Mouse (Mus musculus) forebrain, embryonic 11.5 days (tissue): ENCODE data around the gene Fat1. TPM values are rescaled to one million over a fixed set of nuclear protein-coding genes. Genes with fewer than 3 reads are reported as not detected.
A peak's percentile ranks its signal among the peaks of the same experiment; 100 is the strongest.

Experiments
- ATAC-seq: fragments of 200-750 bp; cut with Nextera tagmentation; replicated peaks from 2 replicates; pipeline ENCODE4 v1.8.0; 2017; ENCODE audit warnings: moderate TSS enrichment; ENCODE audit not compliant: low FRiP score
- DNase-seq: peaks from one replicate; pipeline ENCODE4 v3.0.0-alpha.2; 2017; ENCODE audit warnings: low spot score
- H3K27ac ChIP-seq: fragments of 300-500 bp; sonication (generic); 2 replicates; pipeline ENCODE4 v1.5.1; 2014; ENCODE audit warnings: low read depth, low read length
- H3K27me3 ChIP-seq: fragments of 300-500 bp; sonication (generic); 2 replicates; pipeline ENCODE4 v1.6.1; 2014; ENCODE audit warnings: mild to moderate bottlenecking, low read length, mixed read lengths; ENCODE audit not compliant: control insufficient read depth, insufficient read depth
- H3K36me3 ChIP-seq: fragments of 300-500 bp; sonication (generic); 2 replicates; pipeline ENCODE4 v1.6.1; 2014; ENCODE audit warnings: mild to moderate bottlenecking, low read length, moderate library complexity, mixed read lengths; ENCODE audit not compliant: control insufficient read depth, insufficient read depth
- H3K4me1 ChIP-seq: fragments of 300-500 bp; sonication (generic); replicated peaks from 2 replicates; pipeline ENCODE4 v1.6.1; 2014; ENCODE audit warnings: low read length, mixed read lengths; ENCODE audit not compliant: control insufficient read depth, insufficient read depth
- H3K4me2 ChIP-seq: fragments of 300-500 bp; sonication (generic); 2 replicates; pipeline ENCODE4 v1.6.1; 2014; ENCODE audit warnings: low read depth, mild to moderate bottlenecking, low read length, moderate library complexity, mixed read lengths; ENCODE audit not compliant: severe bottlenecking
- H3K4me3 ChIP-seq: fragments of 300-500 bp; sonication (generic); 2 replicates; pipeline ENCODE4 v1.5.1; 2014; ENCODE audit warnings: low read depth, low read length
- H3K9ac ChIP-seq: fragments of 300-500 bp; sonication (generic); 2 replicates; pipeline ENCODE4 v1.6.1; 2014; ENCODE audit warnings: low read length
- H3K9me3 ChIP-seq: fragments of 300-500 bp; sonication (generic); 2 replicates; pipeline ENCODE4 v1.6.1; 2016; ENCODE audit warnings: low read length, mixed read lengths; ENCODE audit not compliant: control insufficient read depth
- WGBS: fragments of 180-500 bp; shearing (Covaris S2); extraction: QIAGEN DNeasy Blood & Tissue Kit; methylation state at CpG from one replicate; pipeline ENCODE4 v1.1.7; 2014; 5-methylcytosine and 5-hydroxymethylcytosine counted together
- polyA plus RNA-seq: library from polyadenylated mRNA; unstranded; fragments of >200 nt; fragmentation: Nextera tagmentation; extraction: Ambion mirVana; gene quantifications from 2 replicates; pipeline ENCODE4 v1.2.1, GENCODE M21; 2014

Fat1 gene
- polyA plus RNA-seq = 35.2 and 35.5 TPM in 2 replicates

GRCm38 (mm10) chr8:44934850-44935497 is at the start of gene Fat1:
Fat1 (plus strand) TSS chr8:44935447.
- Histone ChIP-seq H3K27me3 (no peaks in the 10 kb centered on the region), H3K36me3 (no peaks in the 10 kb centered on the region), H3K4me3 (peak within 1 kb of the TSS; percentile 73), H3K9me3 (no peaks in the 10 kb centered on the region), H3K4me2 (peak within 1 kb of the TSS; percentile 72), H3K27ac (peak within 1 kb of the TSS; percentile 87), H3K4me1 (0 out of 2 replicates have a peak, but pooled peaks cover 5% of the 10 kb centered on the region), H3K9ac (peak within 1 kb of the TSS; percentile 81)
- DNase-seq (peak; percentile 96), ATAC-seq (peak; percentile 67)
- WGBS = under 1% methylated on average over 49 of the region's 49 CpGs

GRCm38 (mm10) chr8:44894626-44895025 is 40.6 kb upstream of the Fat1 start:
- Histone ChIP-seq H3K9ac (no peak overlapping the region), H3K4me2 (no peak overlapping the region), H3K27me3 (no peaks in the 10 kb centered on the region), H3K4me1 (no peaks in the 10 kb centered on the region; the same call in 1 of the 2 replicates), H3K27ac (no peak overlapping the region), H3K36me3 (no peaks in the 10 kb centered on the region), H3K9me3 (no peaks in the 10 kb centered on the region), H3K4me3 (no peak overlapping the region)
- DNase-seq = no peak
- whole genome bisulfite sequencing = 87% methylated on average over 6 of the region's 6 CpGs
- no peak for ATAC-seq

DNA sequence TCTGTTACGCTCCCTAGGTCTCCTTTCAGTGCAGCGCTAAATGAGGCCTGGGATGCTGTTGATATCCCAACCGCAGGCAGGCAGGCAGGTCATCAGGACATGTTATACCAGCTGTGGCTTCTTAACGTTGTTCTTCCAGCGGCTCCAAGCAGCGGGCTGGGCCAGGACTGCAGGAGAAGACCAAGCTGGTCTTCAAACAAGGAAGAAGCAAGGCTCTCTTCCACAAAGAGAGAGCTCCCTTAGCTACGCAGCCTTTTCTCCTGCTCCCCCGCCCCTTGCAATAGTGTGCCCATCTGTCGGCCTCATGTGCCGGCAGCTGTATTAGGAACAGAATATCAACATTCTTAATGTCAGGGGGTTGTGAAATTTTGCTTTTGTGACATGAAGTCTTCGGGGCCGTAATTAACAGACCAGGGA is 35.7 kb upstream of the Fat1 start:
- Histone ChIP-seq H3K9ac (no peak overlapping the region), H3K36me3 (no peaks in the 10 kb centered on the region), H3K9me3 (no peaks in the 10 kb centered on the region), H3K4me2 (no peak overlapping the region), H3K4me3 (no peak overlapping the region), H3K27ac (no peak overlapping the region; the same call in 1 of the 2 replicates), H3K27me3 (no peaks in the 10 kb centered on the region), H3K4me1 (no peaks in the 10 kb centered on the region; the same call in 1 of the 2 replicates)
- ATAC-seq = no peak
- 63% methylated on average over 12 of the region's 12 CpGs for WGBS
- no peak for DNase-seq

- Histone ChIP-seq H3K27me3 (no peaks in the 10 kb centered on the region), H3K4me2 (no peak overlapping the region), H3K27ac (no peak overlapping the region), H3K9me3 (no peaks in the 10 kb centered on the region), H3K4me3 (no peak overlapping the region), H3K4me1 (no peaks in the 10 kb centered on the region), H3K36me3 (no peaks in the 10 kb centered on the region), H3K9ac (no peak overlapping the region)
- ATAC-seq = no peak
- no peak for DNase-seq
- WGBS = 88% methylated on average over 12 of the region's 12 CpGs
Measured at GRCm38 (mm10) chr8:44911126-44911903, 23.9 kb upstream of the Fat1 start.

GRCm38 (mm10) chr8:44919487-44920082 is 15.7 kb upstream of the Fat1 start:
- Histone ChIP-seq H3K4me2 (no peak overlapping the region), H3K27me3 (no peaks in the 10 kb centered on the region), H3K9ac (no peak overlapping the region), H3K9me3 (no peaks in the 10 kb centered on the region), H3K4me3 (no peak overlapping the region), H3K36me3 (no peaks in the 10 kb centered on the region), H3K4me1 (no peaks in the 10 kb centered on the region), H3K27ac (no peak overlapping the region)
- ATAC-seq (peak; percentile 82), DNase-seq (no peak)
- 64% methylated on average over 12 of the region's 12 CpGs for WGBS

DNA sequence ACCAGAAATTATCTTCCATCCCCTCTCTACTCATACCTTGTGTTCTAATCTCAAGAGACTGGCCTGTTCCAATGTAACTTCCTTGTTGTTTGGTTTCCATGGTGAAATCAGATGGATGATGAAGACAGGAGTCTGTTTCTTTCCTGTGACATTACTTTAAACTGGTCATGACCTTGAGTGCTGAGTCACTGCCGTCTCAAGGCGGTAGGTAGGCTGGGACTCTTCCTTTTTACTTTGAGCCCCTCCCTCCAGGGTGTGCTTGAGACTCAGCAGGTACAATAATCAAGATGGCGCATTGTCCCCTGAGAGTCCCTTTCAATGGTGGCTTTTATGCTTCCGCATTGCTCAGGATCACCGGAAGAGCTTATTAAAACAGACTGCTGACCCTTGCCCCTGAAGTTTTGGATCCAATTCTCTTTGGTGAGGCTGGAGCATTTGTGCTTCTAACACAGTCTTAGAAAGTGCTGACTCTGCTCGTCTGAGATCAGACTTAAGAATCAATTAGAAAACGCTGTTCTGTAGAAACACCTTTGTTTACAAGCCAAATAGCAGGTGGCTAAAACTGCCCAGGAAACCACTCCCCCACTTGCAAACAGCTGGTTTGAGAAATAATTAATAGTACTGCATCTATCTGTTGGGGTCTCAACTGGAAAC is 14.7 kb upstream of the Fat1 start:
- H3K4me2 ChIP-seq = no peak overlapping the region
- no peak overlapping the region for H3K4me3 ChIP-seq
- H3K27me3 ChIP-seq = no peaks in the 10 kb centered on the region
- ATAC-seq (peak; percentile 19; the same call in 1 of the 2 replicates), DNase-seq (no peak)
- no peaks in the 10 kb centered on the region for H3K36me3 ChIP-seq
- H3K9me3 ChIP-seq = no peaks in the 10 kb centered on the region
- no peak overlapping the region for H3K9ac ChIP-seq
- WGBS = 58% methylated on average over 7 of the region's 7 CpGs
- no peaks in the 10 kb centered on the region for H3K4me1 ChIP-seq
- H3K27ac ChIP-seq = no peak overlapping the region

DNA sequence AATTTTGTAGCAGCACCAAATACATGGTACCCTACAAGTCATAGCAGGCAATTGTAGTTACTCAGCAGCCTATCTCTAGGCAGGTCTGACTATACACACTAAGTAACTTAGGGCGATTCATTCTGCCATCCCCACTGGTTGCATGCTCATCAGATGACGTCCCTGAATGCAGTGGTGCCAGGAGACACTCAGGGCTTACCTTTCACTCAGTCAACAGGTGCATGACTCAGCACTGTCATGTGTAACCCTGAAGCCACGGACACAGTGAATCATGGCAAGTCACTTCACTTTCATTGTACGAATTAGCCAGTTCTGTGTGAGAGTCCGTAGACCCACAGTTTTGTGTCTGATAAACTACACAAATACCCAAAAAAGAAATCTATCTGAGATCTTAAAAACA is 10.3 kb upstream of the Fat1 start:
- Histone ChIP-seq H3K27ac (no peak overlapping the region), H3K36me3 (no peaks in the 10 kb centered on the region), H3K4me3 (no peak overlapping the region), H3K4me2 (no peak overlapping the region), H3K4me1 (no peaks in the 10 kb centered on the region), H3K9ac (no peak overlapping the region), H3K27me3 (no peaks in the 10 kb centered on the region), H3K9me3 (no peaks in the 10 kb centered on the region)
- ATAC-seq = no peak
- DNase-seq = no peak
- 88% methylated on average over 5 of the region's 5 CpGs for WGBS

DNA sequence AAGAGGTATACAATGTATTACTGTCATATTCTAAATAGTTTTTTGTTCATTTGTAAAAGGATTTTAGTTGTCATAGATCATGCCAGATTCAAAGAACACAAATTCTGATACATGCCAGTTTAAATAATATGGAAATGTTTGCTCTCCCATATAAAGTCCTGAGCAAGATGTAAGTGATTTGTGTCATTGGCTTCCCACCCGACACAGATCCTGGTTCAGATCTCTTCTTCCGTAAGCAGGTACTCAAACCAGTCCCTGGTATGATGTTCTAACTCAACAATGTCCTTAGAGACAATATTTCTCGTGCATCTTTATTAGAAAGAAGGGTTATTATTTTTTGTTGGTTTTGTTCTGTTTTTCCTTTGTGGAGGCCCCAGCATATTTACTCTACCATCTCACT is 5.2 kb upstream of the Fat1 start:
- Histone ChIP-seq H3K9me3 (no peaks in the 10 kb centered on the region), H3K36me3 (no peaks in the 10 kb centered on the region), H3K4me2 (no peak overlapping the region), H3K27me3 (no peaks in the 10 kb centered on the region), H3K4me1 (0 out of 2 replicates have a peak, but pooled peaks cover 3% of the 10 kb centered on the region), H3K27ac (no peak overlapping the region), H3K4me3 (no peak overlapping the region), H3K9ac (no peak overlapping the region)
- 84% methylated on average over 3 of the region's 3 CpGs for WGBS
- ATAC-seq (no peak), DNase-seq (no peak)
